Mouse (Mus musculus) neutrophil, adult 5-6 weeks (primary cell): ENCODE data around the gene Sbf2. TPM values are rescaled to one million over a fixed set of nuclear protein-coding genes. Genes with fewer than 3 reads are reported as not detected.

Source experiments
- ATAC-seq: fragments of 151-379, 151-347 bp; 2 replicates; pipeline ENCODE4 v1.8.0; 2017; ENCODE audit warnings: mild to moderate bottlenecking, moderate TSS enrichment; ENCODE audit not compliant: insufficient number of reproducible peaks, poor library complexity, low FRiP score, severe bottlenecking; ENCODE audit errors: extremely low read depth
- total RNA-seq: library from RNA; stranded (forward); fragments of 200-1000 nt; gene quantifications from 2 replicates; pipeline ENCODE4 v1.2.3, GENCODE M21; 2017

Sbf2 gene
- total RNA-seq, 1 experiment from 2014 or later, result 3.1 TPM

- ATAC-seq, result no peak
Measured at GRCm38 (mm10) chr7:110325381-110326110, 289.2 kb downstream of the Sbf2 start.

- no peak for ATAC-seq
Measured at GRCm38 (mm10) chr7:110324852-110325251, 289.9 kb downstream of the Sbf2 start.

- ATAC-seq, result no peak
Measured at GRCm38 (mm10) chr7:110321106-110321505, 293.6 kb downstream of the Sbf2 start.

- ATAC-seq, result no peak
Measured at GRCm38 (mm10) chr7:110318971-110319519, 295.7 kb downstream of the Sbf2 start.

GRCm38 (mm10) chr7:110317412-110317811 lies 297.3 kb downstream of the Sbf2 start:
- ATAC-seq, result no peak

GRCm38 (mm10) chr7:110315352-110315751 lies 299.4 kb downstream of the Sbf2 start:
- no peak for ATAC-seq

- ATAC-seq, result no peak
Measured at GRCm38 (mm10) chr7:110314401-110314890, 300.3 kb downstream of the Sbf2 start.

GRCm38 (mm10) chr7:110313392-110314055 lies 301.2 kb downstream of the Sbf2 start:
- peak; percentile 53 for ATAC-seq

GRCm38 (mm10) chr7:110309246-110309645 lies 305.5 kb downstream of the Sbf2 start:
- no peak for ATAC-seq

- no peak for ATAC-seq
Measured at GRCm38 (mm10) chr7:110307741-110308140, 307.0 kb downstream of the Sbf2 start.

- ATAC-seq, result no peak
Measured at GRCm38 (mm10) chr7:110306281-110306680, 308.4 kb downstream of the Sbf2 start.

GRCm38 (mm10) chr7:110305486-110305885 lies 309.2 kb downstream of the Sbf2 start:
- ATAC-seq, result no peak

GRCm38 (mm10) chr7:110302886-110303285 lies 311.8 kb downstream of the Sbf2 start:
- ATAC-seq, result no peak

- no peak for ATAC-seq
Measured at GRCm38 (mm10) chr7:110298739-110299410, 315.8 kb downstream of the Sbf2 start.

- no peak for ATAC-seq
Measured at GRCm38 (mm10) chr7:110298090-110298489, 316.6 kb downstream of the Sbf2 start.

- no peak for ATAC-seq
Measured at GRCm38 (mm10) chr7:110297611-110298010, 317.1 kb downstream of the Sbf2 start.

- ATAC-seq, result no peak
Measured at GRCm38 (mm10) chr7:110296889-110297603, 317.7 kb downstream of the Sbf2 start.

- no peak for ATAC-seq
Measured at GRCm38 (mm10) chr7:110289647-110290046, 325.1 kb downstream of the Sbf2 start.

GRCm38 (mm10) chr7:110288731-110289191 lies 326.0 kb downstream of the Sbf2 start:
- ATAC-seq, result no peak
